Mouse (Mus musculus): Measurements from ENCODE around the gene Hmx2. TPM values are rescaled to one million over a fixed set of nuclear protein-coding genes. Genes with fewer than 3 reads are reported as not detected.

Gene Hmx2
- total RNA-seq (2014; fragmentation: Nextera tagmentation) (0.34 and 1.1 TPM in 2 replicates), total RNA-seq (2017) (0.44 and 0.99 TPM in 2 replicates), polyA plus RNA-seq (2012) (3.9 and 4.8 TPM in 2 replicates)

DNA sequence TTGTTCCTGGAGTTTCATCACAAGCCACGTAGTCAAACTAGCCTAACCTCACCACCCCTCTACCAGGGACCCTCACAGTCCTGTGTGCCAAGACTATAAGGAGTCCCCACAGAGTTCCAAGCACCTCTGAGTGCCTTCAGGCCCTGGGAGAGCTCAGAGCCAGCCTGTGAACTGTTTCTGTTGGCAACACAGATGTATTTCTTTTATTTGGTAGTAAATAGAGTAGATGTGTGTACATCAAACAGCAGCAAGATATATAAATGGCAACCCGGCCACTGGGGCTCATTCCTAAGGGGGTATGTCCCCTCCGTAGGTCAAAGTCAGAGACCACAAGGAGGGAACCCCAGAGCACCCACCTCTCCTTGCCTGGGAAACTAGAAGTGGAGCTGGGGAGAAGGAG, at the start of gene Hmx2:
Gene Hmx2, plus strand, starts transcription at position 301 of the 400 bp plus-strand sequence.
- Histone ChIP-seq H3K36me3 (replicated peaks) (no peaks in the 10 kb centered on the region), H3K4me1 (ENCODE audit: insufficient read depth, low read depth, low read length) (peaks cover 5% of the 10 kb centered on the region), H3K27me3 (ENCODE audit: insufficient read depth, low read length) (peaks cover 69% of the 10 kb centered on the region), H3K9me3 (replicated peaks) (peaks cover 11% of the 10 kb centered on the region), H3K4me3 (ENCODE audit: low read depth, low read length) (no peak within 1 kb of the TSS)
- DNase-seq (ENCODE audit: low spot score): no peak
- no peak for ATAC-seq (ENCODE audit: extremely low read depth, insufficient number of reproducible peaks, low FRiP score, poor library complexity, severe bottlenecking)
- no peak for TF ChIP-seq POLR2AphosphoS5 (IDR thresholded peaks at IDR 0.05; ENCODE audit: insufficient replicate concordance, low read depth, low read length)
- no peak for TF ChIP-seq TAL1 (conservative IDR thresholded peaks at IDR 0.05; ENCODE audit: low read depth, low read length)
- TF ChIP-seq GATA2 (IDR thresholded peaks at IDR 0.05; ENCODE audit: borderline replicate concordance, low read depth, low read length): no peak
- no peak for TF ChIP-seq CTCF (IDR thresholded peaks at IDR 0.05; ENCODE audit: low read depth, low read length)
- no peak for TF ChIP-seq GATA1 (IDR thresholded peaks at IDR 0.05; ENCODE audit: borderline replicate concordance, low read length)

DNA sequence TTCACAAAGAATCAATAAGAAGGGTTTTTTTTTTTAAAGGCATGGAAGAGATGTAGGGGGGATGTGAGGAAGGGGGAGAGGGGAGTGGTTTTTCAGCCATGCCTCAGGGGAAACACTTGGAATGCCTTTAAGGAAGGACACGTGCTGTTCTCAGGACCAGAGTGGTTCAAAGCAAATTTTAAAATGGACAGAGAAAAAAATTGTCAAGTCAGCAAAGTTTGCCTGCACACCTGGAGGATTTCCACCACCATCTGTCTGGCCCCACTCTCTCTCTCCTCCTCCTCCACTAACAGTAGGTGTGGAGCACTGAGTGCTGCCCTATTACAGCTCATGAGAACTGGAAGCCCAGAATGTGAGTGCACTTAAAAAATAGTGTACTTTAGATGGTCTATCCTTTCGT, 44.8 kb upstream of the Hmx2 start:
- no peaks in the 10 kb centered on the region for H3K36me3 ChIP-seq (replicated peaks)
- no peaks in the 10 kb centered on the region for H3K4me1 ChIP-seq (ENCODE audit: insufficient read depth, low read depth, low read length)
- TF ChIP-seq POLR2AphosphoS5 (IDR thresholded peaks at IDR 0.05; ENCODE audit: insufficient replicate concordance, low read depth, low read length): no peak
- TF ChIP-seq TAL1 (conservative IDR thresholded peaks at IDR 0.05; ENCODE audit: low read depth, low read length): no peak
- TF ChIP-seq GATA2 (IDR thresholded peaks at IDR 0.05; ENCODE audit: borderline replicate concordance, low read depth, low read length): no peak
- H3K9me3 ChIP-seq (replicated peaks): peaks cover 5% of the 10 kb centered on the region; the same call in 1 of the 2 replicates
- no peak for DNase-seq (ENCODE audit: low spot score)
- ATAC-seq (ENCODE audit: extremely low read depth, insufficient number of reproducible peaks, low FRiP score, poor library complexity, severe bottlenecking): no peak
- no peaks in the 10 kb centered on the region for H3K27me3 ChIP-seq (ENCODE audit: insufficient read depth, low read length)
- no peak overlapping the region for H3K4me3 ChIP-seq (ENCODE audit: low read depth, low read length)

DNA sequence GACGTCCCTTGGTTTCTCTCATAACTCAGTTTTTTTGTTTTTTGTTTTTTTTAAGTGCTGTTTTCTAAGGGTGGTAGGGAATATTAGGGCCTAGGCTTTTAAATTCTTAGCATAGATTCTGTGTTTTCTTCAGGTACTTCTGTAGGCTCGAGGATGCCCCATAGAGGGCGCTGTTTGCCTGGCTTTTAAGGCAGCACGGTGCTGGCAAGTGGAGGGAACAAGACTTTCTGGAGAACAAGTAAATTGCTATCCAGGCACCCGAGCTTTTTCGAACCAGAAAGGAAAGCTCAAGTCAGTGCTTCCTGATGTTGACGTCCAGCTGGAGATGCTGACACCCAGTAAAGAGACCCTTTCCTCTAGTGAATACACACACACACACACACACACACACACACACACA, 8.6 kb upstream of the Hmx2 start:
- Histone ChIP-seq H3K4me1 (ENCODE audit: insufficient read depth, low read depth, low read length) (no peaks in the 10 kb centered on the region), H3K36me3 (replicated peaks) (no peaks in the 10 kb centered on the region), H3K4me3 (ENCODE audit: low read depth, low read length) (no peak overlapping the region), H3K9me3 (replicated peaks) (peaks cover 38% of the 10 kb centered on the region), H3K27me3 (ENCODE audit: insufficient read depth, low read length) (peaks cover 3% of the 10 kb centered on the region; the same call in 1 of the 2 replicates)
- TF ChIP-seq CTCF (IDR thresholded peaks at IDR 0.05; ENCODE audit: low read depth, low read length) (0 out of 2 replicates have a peak, but pooled peaks have one; percentile 22), GATA2 (IDR thresholded peaks at IDR 0.05; ENCODE audit: borderline replicate concordance, low read depth, low read length) (no peak)
- DNase-seq (ENCODE audit: low spot score): no peak
- 0 out of 2 replicates have a peak, but pooled peaks have one; percentile 22 for ATAC-seq (ENCODE audit: extremely low read depth, insufficient number of reproducible peaks, low FRiP score, poor library complexity, severe bottlenecking)

DNA sequence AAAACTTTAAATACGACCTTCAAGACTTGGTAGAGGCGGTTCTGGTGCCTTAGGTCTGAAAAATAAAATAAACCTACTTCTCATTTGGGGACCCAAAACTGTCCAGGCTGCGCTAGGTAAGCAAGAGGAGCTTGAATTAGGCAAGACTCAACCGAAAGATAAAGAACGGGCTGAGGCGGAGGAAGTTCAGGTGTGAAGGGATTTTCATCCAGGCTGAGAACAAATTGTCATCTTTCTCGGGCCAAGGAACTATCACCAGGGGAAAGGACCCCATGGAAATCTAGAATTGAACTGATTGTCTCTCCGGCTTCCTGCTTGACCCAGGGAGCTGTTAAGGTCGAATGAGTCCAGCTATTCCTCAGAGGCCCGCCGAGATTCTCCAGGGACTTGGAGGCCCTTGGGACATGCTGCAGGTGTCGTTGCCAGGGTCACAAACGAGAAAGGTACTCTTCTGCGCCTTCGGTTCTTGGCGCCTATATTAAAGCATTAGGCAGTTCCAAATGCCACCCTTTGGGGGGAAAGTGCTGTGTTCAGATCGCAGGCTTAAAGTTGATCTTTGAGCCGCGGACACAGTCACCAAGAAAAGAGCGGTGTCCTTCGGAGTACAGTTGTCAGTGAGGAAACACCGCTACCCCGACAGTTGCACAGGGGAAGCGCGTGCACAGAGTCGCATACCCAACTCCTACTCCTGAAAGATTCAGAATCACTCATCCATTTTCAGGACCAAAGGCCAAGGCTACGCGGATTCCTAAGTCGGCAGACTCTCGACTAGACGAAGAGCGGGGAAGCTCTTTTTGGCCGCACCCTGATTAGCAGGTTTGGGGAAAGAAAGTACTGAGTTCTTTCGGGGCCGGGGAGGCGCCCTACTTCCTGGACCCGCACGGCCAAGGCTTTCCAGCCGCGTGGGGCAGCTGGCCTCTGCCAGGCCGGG, 7.1 kb upstream of the Hmx2 start:
- peaks cover 6% of the 10 kb centered on the region for H3K27me3 ChIP-seq (ENCODE audit: insufficient read depth, low read length)
- TF ChIP-seq CTCF (IDR thresholded peaks at IDR 0.05; ENCODE audit: low read depth, low read length) (no peak), GATA2 (IDR thresholded peaks at IDR 0.05; ENCODE audit: borderline replicate concordance, low read depth, low read length) (no peak), GATA1 (IDR thresholded peaks at IDR 0.05; ENCODE audit: borderline replicate concordance, low read length) (no peak), TAL1 (conservative IDR thresholded peaks at IDR 0.05; ENCODE audit: low read depth, low read length) (no peak), POLR2AphosphoS5 (IDR thresholded peaks at IDR 0.05; ENCODE audit: insufficient replicate concordance, low read depth, low read length) (no peak)

DNA sequence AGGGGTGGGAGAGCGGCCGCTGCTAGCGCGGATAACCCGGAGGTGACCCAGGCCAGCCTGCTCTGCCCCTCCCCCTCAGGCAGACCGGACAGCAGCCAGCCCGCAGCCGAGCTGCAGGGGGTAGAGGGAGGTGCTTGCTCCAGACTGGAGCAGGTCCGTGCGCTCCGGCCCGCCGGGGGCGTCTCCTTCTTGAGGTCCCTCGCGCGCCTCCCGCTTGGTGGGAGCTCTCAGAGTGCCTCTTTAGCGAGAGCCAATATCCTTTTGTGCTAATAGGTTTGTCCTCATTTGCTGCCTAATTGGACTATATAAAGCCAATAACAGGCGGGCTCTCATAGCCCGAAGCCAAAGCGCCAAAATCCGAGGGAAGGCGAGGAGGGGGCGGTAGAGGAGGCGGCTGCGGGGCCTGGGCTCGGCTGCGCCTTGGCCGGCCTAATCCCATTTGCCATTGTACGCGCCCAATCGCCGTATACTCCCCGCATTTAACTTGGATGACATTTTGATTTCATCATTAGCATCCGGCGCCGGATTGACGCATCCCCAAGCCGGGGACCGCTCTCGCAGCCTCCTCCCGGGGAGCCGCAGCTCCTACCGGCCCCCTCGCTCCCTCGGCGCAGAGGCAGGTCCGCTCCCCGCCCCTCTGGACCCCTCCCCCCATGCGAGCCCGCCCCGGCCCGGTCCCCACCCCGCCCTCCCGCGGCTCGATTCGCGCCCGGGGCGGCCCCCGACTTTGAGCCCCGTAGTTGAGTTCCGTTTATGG, 6.3 kb upstream of the Hmx2 start, which contains the start of gene Hmx3:
Gene Hmx3, plus strand, starts transcription at position 753 of the 757 bp plus-strand sequence.
- Histone ChIP-seq H3K4me1 (ENCODE audit: insufficient read depth, low read depth, low read length) (no peaks in the 10 kb centered on the region), H3K36me3 (replicated peaks) (no peaks in the 10 kb centered on the region), H3K9me3 (replicated peaks) (peaks cover 38% of the 10 kb centered on the region), H3K4me3 (ENCODE audit: low read depth, low read length) (peak within 1 kb of the TSS; percentile 32; the same call in 1 of the 2 replicates), H3K27me3 (ENCODE audit: insufficient read depth, low read length) (peaks cover 11% of the 10 kb centered on the region)
- TF ChIP-seq TAL1 (conservative IDR thresholded peaks at IDR 0.05; ENCODE audit: low read depth, low read length): no peak
- no peak for TF ChIP-seq GATA2 (IDR thresholded peaks at IDR 0.05; ENCODE audit: borderline replicate concordance, low read depth, low read length)
- TF ChIP-seq GATA1 (IDR thresholded peaks at IDR 0.05; ENCODE audit: borderline replicate concordance, low read length): no peak
- TF ChIP-seq POLR2AphosphoS5 (IDR thresholded peaks at IDR 0.05; ENCODE audit: insufficient replicate concordance, low read depth, low read length): no peak
- DNase-seq (ENCODE audit: low spot score) (no peak), ATAC-seq (ENCODE audit: extremely low read depth, insufficient number of reproducible peaks, low FRiP score, poor library complexity, severe bottlenecking) (no peak)

More for the DNA sequence above, 7.1 kb upstream of the Hmx2 start:
- peaks cover 38% of the 10 kb centered on the region for H3K9me3 ChIP-seq (replicated peaks)
- H3K4me3 ChIP-seq (ENCODE audit: low read depth, low read length): peak overlapping the region; percentile 2; the same call in 1 of the 2 replicates
- H3K36me3 ChIP-seq (replicated peaks): no peaks in the 10 kb centered on the region
- no peaks in the 10 kb centered on the region for H3K4me1 ChIP-seq (ENCODE audit: insufficient read depth, low read depth, low read length)
- ATAC-seq (ENCODE audit: extremely low read depth, insufficient number of reproducible peaks, low FRiP score, poor library complexity, severe bottlenecking) (no peak), DNase-seq (ENCODE audit: low spot score) (no peak)

All from G1E (cell line).